Mouse (Mus musculus) central nervous system, embryonic 18 days (tissue): ENCODE results near the gene Il9r. TPM values are rescaled to one million over a fixed set of nuclear protein-coding genes. Genes with fewer than 3 reads are reported as not detected.

Source experiments
- polyA plus RNA-seq: library from polyadenylated mRNA; depleted of rRNA; stranded (reverse); fragments of >200 nt; gene quantifications from 2 replicates; pipeline ENCODE4 v1.2.3, GENCODE M21; 2012; rRNA removed

Il9r gene
- polyA plus RNA-seq: not detected in 2 replicates

GRCm38 (mm10) chr11:32200075-32200601 is at the start of gene Il9r:
Gene Il9r, minus strand, starts transcription at chr11:32200279.

GRCm38 (mm10) chr11:32226124-32226871 is 26.2 kb upstream of the Il9r start, which contains the start of gene Mpg:
Gene Mpg, plus strand, starts transcription at chr11:32226505.

GRCm38 (mm10) chr11:32221951-32222409 is 21.9 kb upstream of the Il9r start, which contains the start of gene Rhbdf1:
Gene Rhbdf1, minus strand, starts transcription at chr11:32222300.

GRCm38 (mm10) chr11:32205058-32205873 is 5.2 kb upstream of the Il9r start, which contains the start of gene Snrnp25:
Gene Snrnp25, plus strand, starts transcription at chr11:32205415.

Other genes starting within 250 kb of the Il9r start
- 0.36 and 0.39 TPM in 2 replicates for gene 4930524B15Rik, start 234.7 kb downstream of the Il9r start, polyA plus RNA-seq
- gene Nsg2, start 199.8 kb downstream of the Il9r start, polyA plus RNA-seq: 1,279 and 1,368 TPM in 2 replicates
- 49.3 and 57.1 TPM in 2 replicates for gene Snrnp25, start 5.1 kb upstream of the Il9r start, polyA plus RNA-seq
- gene Rhbdf1, start 22.0 kb upstream of the Il9r start, polyA plus RNA-seq: 32.1 and 32.8 TPM in 2 replicates
- gene Mpg, start 26.2 kb upstream of the Il9r start, polyA plus RNA-seq: 17.2 TPM in 2 replicates
- gene Nprl3, start 67.4 kb upstream of the Il9r start, polyA plus RNA-seq: 68.8 and 71.5 TPM in 2 replicates
- 0.07 and 0.21 TPM in 2 replicates for gene Hba-x, start 76.1 kb upstream of the Il9r start, polyA plus RNA-seq
- gene Hba-a1, start 83.2 kb upstream of the Il9r start, polyA plus RNA-seq: 446 and 671 TPM in 2 replicates
- 7.5 and 8.5 TPM in 2 replicates for gene Hbq1b, start 86.7 kb upstream of the Il9r start, polyA plus RNA-seq
- gene Hba-a2, start 96.2 kb upstream of the Il9r start, polyA plus RNA-seq: 1,065 and 1,539 TPM in 2 replicates
- 3.1 and 3.2 TPM in 2 replicates for gene Hbq1a, start 99.8 kb upstream of the Il9r start, polyA plus RNA-seq
- gene Sh3pxd2b, start 147.5 kb upstream of the Il9r start, polyA plus RNA-seq: 26.3 and 27.1 TPM in 2 replicates